Mouse (Mus musculus) lung, adult 2 months (tissue): Measurements from ENCODE around the gene Megf6.

Experiments
- CTCF ChIP-seq: fragments of 200-500 bp; IDR thresholded peaks from 2 replicates; pipeline ENCODE4 v1.5.1; 2011; ENCODE audit warnings: mild to moderate bottlenecking, low read length, control low read depth; ENCODE audit not compliant: insufficient read depth
- POLR2A ChIP-seq: fragments of 200-500 bp; IDR thresholded peaks from 2 replicates; pipeline ENCODE4 v1.6.1; 2011; ENCODE audit warnings: low read depth, mild to moderate bottlenecking, control low read depth, low read length, borderline replicate concordance; ENCODE audit errors: extremely low read depth

DNA sequence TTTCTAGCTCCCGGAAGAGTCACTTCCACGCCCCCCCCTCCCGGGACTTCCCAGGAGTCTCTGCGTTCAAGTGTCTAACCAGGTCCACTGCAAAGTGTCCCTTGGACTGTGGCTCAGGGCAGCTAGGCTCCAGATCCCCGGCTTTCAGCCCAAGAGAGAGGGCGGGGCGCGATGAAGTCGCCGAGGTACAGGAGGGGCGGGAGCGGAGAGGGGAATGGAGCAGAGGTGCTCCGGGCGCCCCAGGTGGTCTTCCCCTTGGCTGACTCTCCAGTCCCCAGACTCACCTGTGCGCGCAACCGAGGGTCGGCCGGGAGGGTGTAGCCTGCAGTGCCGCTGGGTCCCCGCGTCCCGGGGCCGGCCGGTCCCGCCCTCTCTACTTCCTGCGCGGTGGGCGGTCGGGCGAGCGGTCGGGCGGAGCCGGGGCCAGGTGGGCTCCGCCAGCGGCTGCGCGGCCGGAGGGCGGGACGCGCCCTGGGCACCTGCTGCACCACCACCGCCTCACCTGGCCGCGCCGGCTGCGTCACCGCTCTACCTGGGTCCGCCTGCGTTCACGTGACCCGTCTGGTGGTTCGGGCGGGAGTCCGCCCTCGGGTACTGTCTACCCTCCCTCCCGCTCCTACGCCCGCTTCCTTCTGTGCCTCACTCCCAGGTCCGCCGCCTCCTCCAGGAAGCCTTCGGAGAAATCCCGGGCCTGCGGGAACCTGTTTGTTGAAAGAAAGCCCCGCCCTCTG lies 129.2 kb downstream of the Megf6 start:
- TF ChIP-seq CTCF, result no peak
- no peak for TF ChIP-seq POLR2A
